8 mouse cellular contexts compared by ENCODE assay signal in the genomic region with DNA sequence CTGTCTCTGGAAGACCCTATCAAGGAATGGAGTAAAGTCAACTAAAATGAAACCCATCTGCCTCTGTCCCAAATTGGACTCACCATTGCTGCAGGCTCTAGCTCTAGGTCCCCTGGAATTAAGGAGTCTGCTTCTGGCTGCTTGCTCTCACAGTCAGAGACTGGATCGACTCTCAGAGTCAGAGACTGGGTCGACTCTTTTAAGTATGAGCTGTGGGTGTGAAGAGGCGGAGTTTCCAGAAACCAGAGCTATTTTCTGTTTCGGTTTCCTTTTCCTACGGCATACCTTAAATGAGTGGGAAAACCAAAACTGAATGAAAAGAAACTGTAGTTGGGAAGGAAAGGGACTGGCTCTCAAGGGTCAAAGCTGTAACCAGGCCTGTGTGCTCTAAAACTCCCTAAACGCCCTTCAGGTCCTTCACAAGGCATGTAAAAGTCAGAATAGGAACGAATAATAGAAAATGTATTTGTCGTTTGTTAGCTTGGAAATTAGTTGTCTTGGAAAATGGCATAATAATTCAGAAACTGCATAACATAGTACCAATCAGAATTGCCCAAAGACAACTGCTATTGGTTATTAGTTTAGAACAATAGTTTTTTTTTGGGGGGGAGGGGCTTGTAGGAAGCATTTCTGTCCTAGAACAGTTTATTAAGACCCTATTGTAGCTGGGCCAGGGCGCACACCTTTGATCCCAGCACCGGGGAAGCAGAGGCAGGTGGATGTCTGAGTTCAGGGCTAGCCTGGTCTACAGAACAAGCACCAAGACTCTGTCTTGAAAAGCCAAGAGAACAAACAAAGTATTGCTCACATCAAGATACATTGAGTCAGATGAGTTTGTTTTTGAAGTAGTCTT. TPM values are rescaled to one million over a fixed set of nuclear protein-coding genes. Genes with fewer than 3 reads are reported as not detected.
DNase-seq lines count a peak whose midpoint lies in the region; ATAC-seq and TF ChIP-seq lines count a peak whose summit lies in the region.

A gene (minus strand): TSS at position 196 of the 853 bp plus-strand sequence.

- no peaks in the 10 kb centered on the region for H3K9me3 ChIP-seq in hindbrain, postnatal 0 days (ENCODE audit: low read length)
- H3K9me3 ChIP-seq in hindbrain, embryonic 16.5 days (ENCODE audit: control insufficient read depth, low read length) = no peaks in the 10 kb centered on the region
- H3K9me3 ChIP-seq in midbrain, embryonic 15.5 days = no peaks in the 10 kb centered on the region

- DNase-seq in hindbrain, postnatal 0 days (ENCODE audit: low spot score) = no peak
- DNase-seq in gonadal fat pad, adult 2 months (ENCODE audit: low read depth) = no peak
- peak; percentile 64 for DNase-seq in lung, postnatal 25 days (ENCODE audit: low spot score)
- no peak for DNase-seq in ovary, postnatal 14 days (ENCODE audit: low spot score)
- DNase-seq in cerebellum, adult 11 months = no peak

- no peak for ATAC-seq in hindbrain, postnatal 0 days
- no peak for ATAC-seq in hindbrain, embryonic 16.5 days
- peak; percentile 63 for ATAC-seq in CD4-positive, CD25-positive, alpha-beta regulatory T cell, adult 4 months
- ATAC-seq in midbrain, embryonic 15.5 days (replicated peaks) = no peak

- H3K36me3 ChIP-seq in hindbrain, postnatal 0 days (ENCODE audit: insufficient read depth, low read length) = no peaks in the 10 kb centered on the region
- H3K36me3 ChIP-seq in hindbrain, embryonic 16.5 days (ENCODE audit: control insufficient read depth, insufficient read depth, low read length) = no peaks in the 10 kb centered on the region
- no peaks in the 10 kb centered on the region for H3K36me3 ChIP-seq in midbrain, embryonic 15.5 days (replicated peaks)

- TF ChIP-seq CTCF in hindbrain, postnatal 0 days (IDR thresholded peaks at IDR 0.05; ENCODE audit: low read depth) = no peak

- peaks cover 3% of the 10 kb centered on the region for H3K4me1 ChIP-seq in hindbrain, postnatal 0 days (ENCODE audit: insufficient read depth, low read length)
- peaks cover 23% of the 10 kb centered on the region for H3K4me1 ChIP-seq in hindbrain, embryonic 16.5 days (ENCODE audit: control insufficient read depth, insufficient read depth, low read depth, low read length)
- H3K4me1 ChIP-seq in midbrain, embryonic 15.5 days = peaks cover 29% of the 10 kb centered on the region

- no peak within 1 kb of the TSS for H3K27ac ChIP-seq in hindbrain, postnatal 0 days
- no peak within 1 kb of the TSS for H3K27ac ChIP-seq in hindbrain, embryonic 16.5 days (ENCODE audit: low read depth, low read length)
- no peak within 1 kb of the TSS for H3K27ac ChIP-seq in midbrain, embryonic 15.5 days

- H3K27me3 ChIP-seq in hindbrain, postnatal 0 days (ENCODE audit: insufficient read depth, low read length) = no peaks in the 10 kb centered on the region
- H3K27me3 ChIP-seq in hindbrain, embryonic 16.5 days (replicated peaks; ENCODE audit: control insufficient read depth, insufficient read depth, low read length) = 0 out of 2 replicates have a peak, but pooled peaks cover 2% of the 10 kb centered on the region
- no peaks in the 10 kb centered on the region; the same call in 1 of the 2 replicates for H3K27me3 ChIP-seq in midbrain, embryonic 15.5 days (replicated peaks)

- no peak within 1 kb of the TSS for H3K9ac ChIP-seq in hindbrain, postnatal 0 days (replicated peaks; ENCODE audit: low read length)
- H3K9ac ChIP-seq in hindbrain, embryonic 16.5 days (ENCODE audit: low read depth, low read length) = no peak within 1 kb of the TSS
- no peak within 1 kb of the TSS for H3K9ac ChIP-seq in midbrain, embryonic 15.5 days

- H3K4me2 ChIP-seq in hindbrain, postnatal 0 days (ENCODE audit: low read depth, low read length) = 0 out of 2 replicates have a peak within 1 kb of the TSS, but pooled peaks have one; percentile 13
- H3K4me2 ChIP-seq in hindbrain, embryonic 16.5 days (ENCODE audit: low read length) = no peak within 1 kb of the TSS
- no peak within 1 kb of the TSS for H3K4me2 ChIP-seq in midbrain, embryonic 15.5 days

- 64% methylated on average over 10 of the region's 10 CpGs for WGBS in hindbrain, postnatal 0 days
- 61% methylated on average over 10 of the region's 10 CpGs for WGBS in hindbrain, embryonic 16.5 days
- 69% methylated on average over 10 of the region's 10 CpGs for WGBS in midbrain, embryonic 15.5 days

- no peak within 1 kb of the TSS for H3K4me3 ChIP-seq in hindbrain, postnatal 0 days (ENCODE audit: low read length)
- H3K4me3 ChIP-seq in hindbrain, embryonic 16.5 days (ENCODE audit: low read length) = no peak within 1 kb of the TSS
- no peak within 1 kb of the TSS for H3K4me3 ChIP-seq in midbrain, embryonic 15.5 days

RNA-seq across cellular contexts. Expression of the gene that starts here (rescaled TPM):
- total RNA-seq in hindbrain, postnatal 0 days (2014; rRNA removed) = 1.6 and 3.2 TPM in 2 replicates
- 4.5 and 5.2 TPM in 2 replicates for polyA plus RNA-seq in hindbrain, postnatal 0 days (2015; fragmentation: Nextera tagmentation; extraction: Ambion mirVana)
- 1.4 and 1.8 TPM in 2 replicates for polyA plus RNA-seq in hindbrain, embryonic 16.5 days (2015; fragmentation: Nextera tagmentation; extraction: Ambion mirVana)
- polyA plus RNA-seq in CD4-positive, CD25-positive, alpha-beta regulatory T cell, adult 4 months (2017; shearing (Covaris generic)) = 10 to 100 TPM; 49.3 to 70.2 TPM
- polyA plus RNA-seq in gonadal fat pad, adult 2 months (2012; rRNA removed) = 10.5 and 11.0 TPM in 2 replicates
- 2.2 and 3.8 TPM in 2 replicates for polyA plus RNA-seq in midbrain, embryonic 15.5 days (2015; fragmentation: Nextera tagmentation; extraction: Ambion mirVana)
